Mouse (Mus musculus) megakaryocyte-erythroid progenitor cell, adult 5-6 weeks (primary cell): ENCODE results near the gene Kcnab2. TPM values are rescaled to one million over a fixed set of nuclear protein-coding genes. Genes with fewer than 3 reads are reported as not detected.
A peak's percentile ranks its signal among the peaks of the same experiment; 100 is the strongest.

ENCODE experiments used
- ATAC-seq: replicated peaks from 2 replicates; pipeline ENCODE4 v1.8.0; 2016; ENCODE audit warnings: mild to moderate bottlenecking, inconsistent platforms; ENCODE audit not compliant: severe bottlenecking, poor library complexity, low FRiP score, low TSS enrichment
- total RNA-seq, 2 experiments: library from RNA; stranded (forward) in 1 of 2; stranded (reverse) in 1 of 2; fragments of 200-1000, 215-1000 nt in 1 of 2; fragments of >200 nt in 1 of 2; fragmentation: Nextera tagmentation in 1 of 2; gene quantifications; 2 replicates each; pipeline ENCODE4 v1.2.3; 2014 to 2017

Kcnab2 gene
- total RNA-seq, 2 experiments from 2014 or later: 42.5 to 59.7 TPM

DNA sequence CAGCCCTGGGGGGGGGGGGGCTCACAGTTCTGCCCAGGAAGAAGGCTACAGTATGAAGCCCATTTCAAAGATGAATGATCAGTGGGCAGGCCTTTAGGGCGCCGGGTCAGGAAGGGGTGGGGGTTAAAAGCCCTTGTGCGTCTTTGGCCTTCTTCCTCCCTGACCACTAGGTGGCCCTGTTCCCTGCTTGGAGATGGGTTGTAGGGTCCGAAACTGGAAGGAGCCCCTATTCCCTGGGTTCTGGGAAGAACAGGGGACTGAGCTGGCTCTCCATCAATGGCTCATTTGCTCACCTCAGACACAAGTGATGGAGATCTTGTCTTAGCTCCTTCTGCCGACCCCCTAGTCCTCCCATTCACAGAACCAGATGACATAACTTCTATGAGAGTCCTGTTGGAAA lies 134.4 kb downstream of the Kcnab2 start:
- ATAC-seq: 0 out of 2 replicates have a peak, but pooled peaks have one; percentile 41

Other genes with a start within 250 kb of the Kcnab2 start
- gene Gpr153, start 203.6 kb downstream of the Kcnab2 start, total RNA-seq (2014; fragmentation: Nextera tagmentation): not detected in 2 replicates
- not detected in 2 replicates for gene Gpr153, start 203.6 kb downstream of the Kcnab2 start, total RNA-seq (2017)
- gene Hes3, start 186.2 kb downstream of the Kcnab2 start, total RNA-seq (2014; fragmentation: Nextera tagmentation): not detected in 2 replicates
- gene Hes3, start 186.2 kb downstream of the Kcnab2 start, total RNA-seq (2017): not detected in 2 replicates
- gene Icmt, start 180.6 kb downstream of the Kcnab2 start, total RNA-seq (2014; fragmentation: Nextera tagmentation): 23.1 and 26.7 TPM in 2 replicates
- gene Icmt, start 180.6 kb downstream of the Kcnab2 start, total RNA-seq (2017): 12.6 and 12.9 TPM in 2 replicates
- not detected in 2 replicates for gene Rnf207, start 158.9 kb downstream of the Kcnab2 start, total RNA-seq (2014; fragmentation: Nextera tagmentation)
- gene Rnf207, start 158.9 kb downstream of the Kcnab2 start, total RNA-seq (2017): 0.38 TPM in 1 of 2 replicates, not detected in the other
- 2,168 and 2,467 TPM in 2 replicates for gene Rpl22, start 152.1 kb downstream of the Kcnab2 start, total RNA-seq (2014; fragmentation: Nextera tagmentation)
- 3,890 and 4,556 TPM in 2 replicates for gene Rpl22, start 152.1 kb downstream of the Kcnab2 start, total RNA-seq (2017)
- 0.10 TPM in 1 of 2 replicates, not detected in the other for gene Chd5, start 139.2 kb downstream of the Kcnab2 start, total RNA-seq (2014; fragmentation: Nextera tagmentation)
- gene Chd5, start 139.2 kb downstream of the Kcnab2 start, total RNA-seq (2017): 0.04 TPM in 1 of 2 replicates, not detected in the other
- gene Nphp4, start 1.2 kb downstream of the Kcnab2 start, total RNA-seq (2014; fragmentation: Nextera tagmentation): 0.61 TPM in 1 of 2 replicates, not detected in the other
- gene Nphp4, start 1.2 kb downstream of the Kcnab2 start, total RNA-seq (2017): 0.19 TPM in 1 of 2 replicates, not detected in the other